ENCODE assay signal across 8 mouse cellular contexts in the genomic region with DNA sequence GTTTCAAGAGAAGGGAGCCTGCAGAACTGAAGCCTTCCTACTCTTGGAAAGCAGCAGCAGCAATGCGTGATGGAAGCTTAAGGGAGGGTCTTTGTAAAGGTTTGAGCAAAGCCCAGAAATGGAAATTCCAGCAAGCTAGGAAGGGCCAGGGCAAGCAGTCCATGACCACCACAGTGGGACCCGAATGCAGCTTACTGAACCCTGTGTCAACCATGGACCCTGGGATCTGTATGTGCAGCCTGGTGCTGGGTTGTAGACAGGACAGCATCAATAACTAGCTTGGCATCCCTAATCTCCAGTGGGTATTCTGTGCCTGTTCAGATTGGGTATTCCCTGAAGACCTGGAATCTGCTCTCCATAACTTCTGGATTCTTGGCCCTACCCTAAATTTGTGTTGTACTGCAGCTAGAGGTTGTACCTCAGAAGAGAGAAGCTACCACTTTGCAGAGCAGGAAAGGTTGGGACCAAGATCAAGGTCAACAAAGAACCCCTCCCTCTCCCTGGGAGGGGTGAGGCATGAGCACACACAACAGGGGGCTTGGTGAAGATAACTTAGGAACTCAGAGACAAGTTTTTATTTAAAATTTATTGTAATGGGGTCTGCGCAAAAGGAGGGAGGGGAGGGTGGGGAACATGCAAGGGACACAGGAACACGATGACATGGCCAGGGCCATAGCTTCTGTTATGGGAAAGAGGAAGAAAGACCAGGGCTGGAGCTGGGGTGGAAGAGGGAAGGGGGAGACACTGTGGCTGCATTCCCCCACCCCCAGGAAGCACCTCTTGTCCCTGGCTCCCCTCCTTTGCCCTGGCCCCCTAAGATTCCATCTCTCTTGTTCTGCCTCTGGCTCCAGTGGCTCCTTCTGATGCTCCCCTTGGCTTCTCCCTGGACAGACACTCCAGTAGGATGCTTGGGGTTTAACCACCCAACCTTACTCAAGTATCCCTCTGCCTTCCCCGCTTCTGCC. TPM values are rescaled to one million over a fixed set of nuclear protein-coding genes. Genes with fewer than 3 reads are reported as not detected.
DNase-seq lines count a peak whose midpoint lies in the region; ATAC-seq and TF ChIP-seq lines count a peak whose summit lies in the region.

No protein-coding gene starts in this region.

- DNase-seq in lung, postnatal 0 days (ENCODE audit: low spot score), result no peak
- DNase-seq in lung, postnatal 25 days (ENCODE audit: low spot score), result no peak
- no peak for DNase-seq in adrenal gland, postnatal 36 days
- DNase-seq in gastrocnemius, postnatal 14 days, result no peak
- DNase-seq in kidney, adult 2 months, result no peak

- TF ChIP-seq CTCF in lung, postnatal 0 days (IDR thresholded peaks at IDR 0.05), result no peak
- no peak for TF ChIP-seq CTCF in embryonic fibroblast, embryonic 13.5 days (IDR thresholded peaks at IDR 0.05; ENCODE audit: borderline replicate concordance, insufficient read depth, low read length)
- TF ChIP-seq CTCF in kidney, adult 2 months (conservative IDR thresholded peaks at IDR 0.05; ENCODE audit: insufficient read depth, insufficient read length, low read depth, low read length), result no peak

- peak overlapping the region; percentile 66; the same call in 1 of the 2 replicates for H3K4me2 ChIP-seq in lung, postnatal 0 days (replicated peaks; ENCODE audit: low read depth, low read length)
- H3K4me2 ChIP-seq in intestine, embryonic 15.5 days (replicated peaks), result peak overlapping the region; percentile 87
- H3K4me2 ChIP-seq in neural tube, embryonic 13.5 days, result peak overlapping the region; percentile 71

- peaks cover 22% of the 10 kb centered on the region; the same call in 1 of the 2 replicates for H3K4me1 ChIP-seq in lung, postnatal 0 days (ENCODE audit: insufficient read depth, low read depth, low read length)
- H3K4me1 ChIP-seq in embryonic fibroblast, embryonic 13.5 days (ENCODE audit: control insufficient read depth, insufficient read depth, low read length), result peaks cover 8% of the 10 kb centered on the region; the same call in 1 of the 2 replicates
- peaks cover 76% of the 10 kb centered on the region for H3K4me1 ChIP-seq in intestine, embryonic 15.5 days (replicated peaks)
- peaks cover 80% of the 10 kb centered on the region for H3K4me1 ChIP-seq in neural tube, embryonic 13.5 days (replicated peaks)
- H3K4me1 ChIP-seq in kidney, adult 2 months (ENCODE audit: control insufficient read depth, insufficient read depth, low read length), result peaks cover 17% of the 10 kb centered on the region

- ATAC-seq in lung, postnatal 0 days, result no peak
- ATAC-seq in intestine, embryonic 15.5 days, result no peak
- no peak for ATAC-seq in neural tube, embryonic 13.5 days (ENCODE audit: low read depth)

- TF ChIP-seq POLR2A in embryonic fibroblast, embryonic 13.5 days (IDR thresholded peaks at IDR 0.05; ENCODE audit: low read depth, low read length), result 0 out of 2 replicates have a peak, but pooled peaks have one; percentile 14
- TF ChIP-seq POLR2A in kidney, adult 2 months (IDR thresholded peaks at IDR 0.05; ENCODE audit: low read depth, low read length), result no peak

- no peak overlapping the region for H3K27ac ChIP-seq in lung, postnatal 0 days (ENCODE audit: low read length)
- H3K27ac ChIP-seq in embryonic fibroblast, embryonic 13.5 days (ENCODE audit: insufficient read depth, low read length), result no peak overlapping the region
- H3K27ac ChIP-seq in intestine, embryonic 15.5 days, result peak overlapping the region; percentile 77
- H3K27ac ChIP-seq in neural tube, embryonic 13.5 days (replicated peaks), result peak overlapping the region; percentile 78
- no peak overlapping the region for H3K27ac ChIP-seq in kidney, adult 2 months (ENCODE audit: insufficient read depth, low read depth, low read length)

- H3K4me3 ChIP-seq in lung, postnatal 0 days (ENCODE audit: low read depth, low read length), result peak overlapping the region; percentile 26; the same call in 1 of the 2 replicates
- peak overlapping the region; percentile 17; the same call in 1 of the 2 replicates for H3K4me3 ChIP-seq in embryonic fibroblast, embryonic 13.5 days (ENCODE audit: insufficient read depth, low read length)
- peak overlapping the region; percentile 50 for H3K4me3 ChIP-seq in intestine, embryonic 15.5 days (replicated peaks)
- peak overlapping the region; percentile 54 for H3K4me3 ChIP-seq in neural tube, embryonic 13.5 days
- no peak overlapping the region for H3K4me3 ChIP-seq in kidney, adult 2 months (ENCODE audit: insufficient read depth, low read depth, low read length)

- H3K9me3 ChIP-seq in lung, postnatal 0 days (ENCODE audit: low read length), result no peaks in the 10 kb centered on the region
- no peaks in the 10 kb centered on the region for H3K9me3 ChIP-seq in intestine, embryonic 15.5 days
- no peaks in the 10 kb centered on the region for H3K9me3 ChIP-seq in neural tube, embryonic 13.5 days

- no peaks in the 10 kb centered on the region; the same call in 1 of the 2 replicates for H3K36me3 ChIP-seq in lung, postnatal 0 days (ENCODE audit: insufficient read depth, low read length)
- H3K36me3 ChIP-seq in intestine, embryonic 15.5 days, result peaks cover 18% of the 10 kb centered on the region
- H3K36me3 ChIP-seq in neural tube, embryonic 13.5 days, result peaks cover 28% of the 10 kb centered on the region
- no peaks in the 10 kb centered on the region for H3K36me3 ChIP-seq in kidney, adult 2 months (ENCODE audit: control insufficient read depth, insufficient read depth, low read length)

- no peaks in the 10 kb centered on the region for H3K27me3 ChIP-seq in lung, postnatal 0 days (replicated peaks; ENCODE audit: insufficient read depth, low read length)
- no peaks in the 10 kb centered on the region for H3K27me3 ChIP-seq in intestine, embryonic 15.5 days (replicated peaks)
- no peaks in the 10 kb centered on the region for H3K27me3 ChIP-seq in neural tube, embryonic 13.5 days
- no peaks in the 10 kb centered on the region for H3K27me3 ChIP-seq in kidney, adult 2 months (replicated peaks; ENCODE audit: control insufficient read depth, insufficient read depth, low read length)

- TF ChIP-seq EP300 in lung, postnatal 0 days (IDR thresholded peaks at IDR 0.05), result no peak

- intact Hi-C loops in gastrocnemius, postnatal 14 days (cut with DNase I; ENCODE audit: low total_unique reads), result no loop called here

- 39% methylated on average over 4 of the region's 5 CpGs for WGBS in lung, postnatal 0 days
- 38% methylated on average over 5 of the region's 5 CpGs for WGBS in intestine, embryonic 15.5 days
- 42% methylated on average over 5 of the region's 5 CpGs for WGBS in neural tube, embryonic 13.5 days
- whole genome bisulfite sequencing in kidney, adult 2 months, result 57% methylated on average over 5 of the region's 5 CpGs

- 0 out of 2 replicates have a peak overlapping the region, but pooled peaks have one; percentile 20 for H3K9ac ChIP-seq in lung, postnatal 0 days (replicated peaks; ENCODE audit: low read depth)
- H3K9ac ChIP-seq in intestine, embryonic 15.5 days, result peak overlapping the region; percentile 58
- peak overlapping the region; percentile 82 for H3K9ac ChIP-seq in neural tube, embryonic 13.5 days

RNA-seq across cellular contexts. Expression of a gene that starts 0.8 kb away (rescaled TPM):
- 1.0 and 1.3 TPM in 2 replicates for polyA plus RNA-seq in lung, postnatal 0 days (2015; fragmentation: Nextera tagmentation; extraction: Ambion mirVana)
- 3.1 and 15.3 TPM in 2 replicates for polyA plus RNA-seq in embryonic fibroblast, embryonic 13.5 days (2011; ENCODE audit: insufficient read length, low read depth, missing spikeins)
- polyA plus RNA-seq in intestine, embryonic 15.5 days (2015; fragmentation: Nextera tagmentation; extraction: Ambion mirVana), result 4.3 and 5.0 TPM in 2 replicates
- 22.0 TPM in 2 replicates for polyA plus RNA-seq in neural tube, embryonic 13.5 days (2015; fragmentation: Nextera tagmentation; extraction: Ambion mirVana)
- total RNA-seq in adrenal gland, postnatal 36 days (2021), result 1 to 10 TPM; 1.9 to 2.9 TPM
- 1 to 10 TPM; 1.6 TPM for total RNA-seq in gastrocnemius, postnatal 14 days (2021)
- polyA plus RNA-seq in kidney, adult 2 months (2012; rRNA removed), result 3.6 and 4.6 TPM in 2 replicates

RNA-seq across cellular contexts. Expression of a gene that starts 0.9 kb away (rescaled TPM):
- polyA plus RNA-seq in lung, postnatal 0 days (2015; fragmentation: Nextera tagmentation; extraction: Ambion mirVana), result 28.5 and 29.3 TPM in 2 replicates
- polyA plus RNA-seq in embryonic fibroblast, embryonic 13.5 days (2011; ENCODE audit: insufficient read length, low read depth, missing spikeins), result 13.5 and 15.7 TPM in 2 replicates
- polyA plus RNA-seq in intestine, embryonic 15.5 days (2015; fragmentation: Nextera tagmentation; extraction: Ambion mirVana), result 41.5 and 51.1 TPM in 2 replicates
- polyA plus RNA-seq in neural tube, embryonic 13.5 days (2015; fragmentation: Nextera tagmentation; extraction: Ambion mirVana), result 47.8 and 81.0 TPM in 2 replicates
- 10 to 100 TPM; 28.9 to 29.6 TPM for total RNA-seq in adrenal gland, postnatal 36 days (2021)
- 10 to 100 TPM; 11.1 to 11.6 TPM for total RNA-seq in gastrocnemius, postnatal 14 days (2021)
- polyA plus RNA-seq in kidney, adult 2 months (2012; rRNA removed), result 21.2 and 28.9 TPM in 2 replicates

RNA-seq across cellular contexts. Expression of a gene that starts 4.7 kb away (rescaled TPM):
- 20.7 and 28.3 TPM in 2 replicates for polyA plus RNA-seq in lung, postnatal 0 days (2015; fragmentation: Nextera tagmentation; extraction: Ambion mirVana)
- 14.0 and 14.3 TPM in 2 replicates for polyA plus RNA-seq in embryonic fibroblast, embryonic 13.5 days (2011; ENCODE audit: insufficient read length, low read depth, missing spikeins)
- 48.4 and 52.6 TPM in 2 replicates for polyA plus RNA-seq in intestine, embryonic 15.5 days (2015; fragmentation: Nextera tagmentation; extraction: Ambion mirVana)
- polyA plus RNA-seq in neural tube, embryonic 13.5 days (2015; fragmentation: Nextera tagmentation; extraction: Ambion mirVana), result 49.5 and 50.4 TPM in 2 replicates
- 10 to 100 TPM in 1 of 2 experiments, 1 to 10 TPM in 1; 4.4 to 15.1 TPM for total RNA-seq in adrenal gland, postnatal 36 days (2021)
- 10 to 100 TPM in 1 of 2 experiments, 1 to 10 TPM in 1; 8.6 to 15.3 TPM for total RNA-seq in gastrocnemius, postnatal 14 days (2021)
- polyA plus RNA-seq in kidney, adult 2 months (2012; rRNA removed), result 2.8 and 17.6 TPM in 2 replicates

RNA-seq across cellular contexts. Expression of a gene that starts 5.0 kb away (rescaled TPM):
- 36.1 and 37.0 TPM in 2 replicates for polyA plus RNA-seq in lung, postnatal 0 days (2015; fragmentation: Nextera tagmentation; extraction: Ambion mirVana)
- polyA plus RNA-seq in embryonic fibroblast, embryonic 13.5 days (2011; ENCODE audit: insufficient read length, low read depth, missing spikeins), result 86.9 and 127 TPM in 2 replicates
- 66.6 and 68.8 TPM in 2 replicates for polyA plus RNA-seq in intestine, embryonic 15.5 days (2015; fragmentation: Nextera tagmentation; extraction: Ambion mirVana)
- 71.7 and 72.1 TPM in 2 replicates for polyA plus RNA-seq in neural tube, embryonic 13.5 days (2015; fragmentation: Nextera tagmentation; extraction: Ambion mirVana)
- 100 to 1,000 TPM; 120 to 126 TPM for total RNA-seq in adrenal gland, postnatal 36 days (2021)
- total RNA-seq in gastrocnemius, postnatal 14 days (2021), result 10 to 100 TPM; 53.6 to 58.2 TPM
- polyA plus RNA-seq in kidney, adult 2 months (2012; rRNA removed), result 97.9 and 115 TPM in 2 replicates

RNA-seq across cellular contexts. Expression of a gene that starts 5.6 kb away (rescaled TPM):
- polyA plus RNA-seq in lung, postnatal 0 days (2015; fragmentation: Nextera tagmentation; extraction: Ambion mirVana), result 1.00 and 1.1 TPM in 2 replicates
- polyA plus RNA-seq in embryonic fibroblast, embryonic 13.5 days (2011; ENCODE audit: insufficient read length, low read depth, missing spikeins), result 21.7 and 25.6 TPM in 2 replicates
- polyA plus RNA-seq in intestine, embryonic 15.5 days (2015; fragmentation: Nextera tagmentation; extraction: Ambion mirVana), result 0.43 and 1.5 TPM in 2 replicates
- 0.50 and 0.61 TPM in 2 replicates for polyA plus RNA-seq in neural tube, embryonic 13.5 days (2015; fragmentation: Nextera tagmentation; extraction: Ambion mirVana)
- 1 to 10 TPM in 1 of 2 experiments, not detected in 1; 3.0 TPM for total RNA-seq in adrenal gland, postnatal 36 days (2021)
- total RNA-seq in gastrocnemius, postnatal 14 days (2021), result under 1 TPM in 1 of 2 experiments, not detected in 1; 0.97 TPM
- 0.91 and 1.3 TPM in 2 replicates for polyA plus RNA-seq in kidney, adult 2 months (2012; rRNA removed)

Comparison
In these comparisons a context has a peak if more than half of its experiments do, and no peak if none do; other contexts are left out.
1. H3K27ac ChIP-seq: peak in intestine, embryonic 15.5 days (single experiment) and neural tube, embryonic 13.5 days (single experiment); none in lung, postnatal 0 days (single experiment), embryonic fibroblast, embryonic 13.5 days (single experiment) and kidney, adult 2 months (single experiment).
2. H3K9ac ChIP-seq: peak in every context shown above with its lines; median percentile 82 in neural tube, embryonic 13.5 days; 58 in intestine, embryonic 15.5 days; 20 in lung, postnatal 0 days.
3. Peak in every context shown above with its lines, with median percentiles within 50 percentile points of each other: H3K4me2 ChIP-seq.